Mouse (Mus musculus): ENCODE results near the gene D17Wsu92e.

GRCm38 (mm10) chr17:27702518-27702917 lies 117.9 kb downstream of the D17Wsu92e start:
- TF ChIP-seq CTCF (IDR thresholded peaks at IDR 0.05; ENCODE audit: low read depth), result peak; percentile 79
- TF ChIP-seq EP300 (IDR thresholded peaks at IDR 0.05; ENCODE audit: low read depth), result no peak
